Comparison of ENCODE assay signal across 11 mouse cellular contexts in the genomic region with DNA sequence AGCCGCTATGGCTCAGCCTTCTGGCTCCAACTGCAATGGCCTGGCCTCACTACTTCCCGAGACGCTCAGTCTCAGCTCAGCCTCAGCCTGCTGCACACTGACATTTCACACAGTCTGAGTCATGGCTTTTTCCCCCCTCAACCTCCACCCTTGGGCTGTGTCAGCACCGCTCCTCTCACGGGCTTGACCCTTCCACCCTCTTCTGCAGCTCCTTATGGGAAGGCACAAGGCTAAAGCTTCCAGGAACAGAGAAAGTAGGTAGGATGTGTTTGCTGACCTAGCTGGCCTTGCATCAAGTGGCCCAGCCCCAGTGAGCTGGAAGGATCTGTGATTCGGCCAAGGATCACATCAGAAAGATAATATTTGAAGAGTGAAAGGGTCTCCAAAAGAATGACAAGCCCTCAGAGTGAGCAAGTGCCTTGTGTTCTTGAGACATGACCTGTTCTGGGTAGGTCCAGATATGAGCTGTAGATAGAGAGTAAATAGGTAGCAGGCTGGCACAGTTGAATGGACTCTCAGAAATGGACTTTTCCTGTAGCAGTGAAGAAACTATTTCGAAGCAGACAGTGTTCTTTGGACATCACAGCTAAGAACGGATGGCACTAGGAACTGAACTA.
DNase-seq lines count a peak whose midpoint lies in the region; ATAC-seq lines count a peak whose summit lies in the region.
"Had no signal": no experiment of that assay in that cellular context is flagged by ENCODE, and none has a peak within 500 bp of the region (broad histone marks: within the 10 kb centered on the region; RNA-seq: fewer than 3 reads in every experiment).

No protein-coding gene starts in this region.

- H3K27me3 ChIP-seq in heart, embryonic 12.5 days (replicated peaks), result no peaks in the 10 kb centered on the region
- H3K27me3 ChIP-seq: forebrain, embryonic 13.5 days; hindbrain, embryonic 12.5 days; lung, embryonic 15.5 days had no signal

- no peak overlapping the region for H3K9ac ChIP-seq in heart, embryonic 12.5 days
- H3K9ac ChIP-seq: forebrain, embryonic 13.5 days; hindbrain, embryonic 12.5 days; lung, embryonic 15.5 days had no signal

- 67% methylated on average over 8 of the region's 8 CpGs for WGBS in heart, embryonic 12.5 days

- peak; percentile 51; the same call in 1 of the 2 replicates for ATAC-seq in heart, embryonic 12.5 days (ENCODE audit: insufficient number of reproducible peaks, low FRiP score)
- ATAC-seq: forebrain, embryonic 13.5 days had no signal

- H3K4me1 ChIP-seq in heart, embryonic 12.5 days (replicated peaks), result no peaks in the 10 kb centered on the region
- H3K4me1 ChIP-seq: forebrain, embryonic 13.5 days; hindbrain, embryonic 12.5 days; lung, embryonic 15.5 days had no signal

- no peak overlapping the region for H3K4me3 ChIP-seq in heart, embryonic 12.5 days
- H3K4me3 ChIP-seq: forebrain, embryonic 13.5 days; hindbrain, embryonic 12.5 days; lung, embryonic 15.5 days had no signal

- H3K27ac ChIP-seq in heart, embryonic 12.5 days (ENCODE audit: poor library complexity, severe bottlenecking), result no peak overlapping the region
- H3K27ac ChIP-seq: forebrain, embryonic 13.5 days; hindbrain, embryonic 12.5 days; lung, embryonic 15.5 days had no signal

- H3K36me3 ChIP-seq in heart, embryonic 12.5 days, result no peaks in the 10 kb centered on the region
- H3K36me3 ChIP-seq: hindbrain, embryonic 12.5 days; lung, embryonic 15.5 days had no signal

- no peak overlapping the region for H3K4me2 ChIP-seq in heart, embryonic 12.5 days
- H3K4me2 ChIP-seq: forebrain, embryonic 13.5 days; hindbrain, embryonic 12.5 days; lung, embryonic 15.5 days had no signal

- no peaks in the 10 kb centered on the region for H3K9me3 ChIP-seq in heart, embryonic 12.5 days (replicated peaks)
- H3K9me3 ChIP-seq: forebrain, embryonic 13.5 days; hindbrain, embryonic 12.5 days; lung, embryonic 15.5 days had no signal

- peak; percentile 60 for DNase-seq in NIH3T3 (ENCODE audit: low read depth)
- peak; percentile 80 for DNase-seq in adrenal gland, adult 2 months
- DNase-seq in lung, postnatal 4 days, result peak; percentile 26 to 61
- DNase-seq in embryo, embryonic 11 days, result no peak
- DNase-seq in testis, postnatal 14 days (ENCODE audit: low spot score), result no peak
- DNase-seq in frontal cortex, postnatal 10 days (ENCODE audit: low spot score in 2 of 2), result no peak
- DNase-seq: kidney, postnatal 4 days had no signal

Comparison
In these comparisons a context has a peak if more than half of its experiments do, and no peak if none do; other contexts are left out.
1. DNase-seq: peak in NIH3T3 (single experiment), adrenal gland, adult 2 months (single experiment) and lung, postnatal 4 days (2 of 2); none in embryo, embryonic 11 days (single experiment), testis, postnatal 14 days (single experiment) and frontal cortex, postnatal 10 days (0 of 2).